Mouse (Mus musculus) mesoderm, embryonic 11.5 days (tissue): ENCODE data around the gene Tmem238l.
A peak's percentile ranks its signal among the peaks of the same experiment; 100 is the strongest.

ENCODE experiments used
- DNase-seq: peaks from one replicate; pipeline ENCODE4 v3.0.0-alpha.2; 2012; ENCODE audit warnings: low read depth, low spot score

Gene Tmem238l

GRCm38 (mm10) chr11:66975606-66976330 lies 19.3 kb downstream of the Tmem238l start:
- no peak for DNase-seq

- no peak for DNase-seq
Observed at GRCm38 (mm10) chr11:66981336-66982115, 25.1 kb downstream of the Tmem238l start.

GRCm38 (mm10) chr11:66982794-66983193 lies 26.4 kb downstream of the Tmem238l start:
- peak; percentile 57 for DNase-seq

- peak; percentile 8 for DNase-seq
Observed at GRCm38 (mm10) chr11:66983422-66984164, 27.2 kb downstream of the Tmem238l start.

GRCm38 (mm10) chr11:66984165-66985135 lies 28.0 kb downstream of the Tmem238l start:
- DNase-seq: peak; percentile 85

- no peak for DNase-seq
Observed at GRCm38 (mm10) chr11:66985136-66985702, 28.8 kb downstream of the Tmem238l start.

- no peak for DNase-seq
Observed at GRCm38 (mm10) chr11:66992150-66992549, 35.7 kb downstream of the Tmem238l start.

GRCm38 (mm10) chr11:66993674-66994073 lies 37.2 kb downstream of the Tmem238l start:
- no peak for DNase-seq

GRCm38 (mm10) chr11:66996446-66996845 lies 40.0 kb downstream of the Tmem238l start:
- no peak for DNase-seq

- DNase-seq: no peak
Observed at GRCm38 (mm10) chr11:66998467-66999403, 42.3 kb downstream of the Tmem238l start.

- no peak for DNase-seq
Observed at GRCm38 (mm10) chr11:67000671-67001070, 44.2 kb downstream of the Tmem238l start.

- peak; percentile 52 for DNase-seq
Observed at GRCm38 (mm10) chr11:67001717-67002116, 45.3 kb downstream of the Tmem238l start.

- no peak for DNase-seq
Observed at GRCm38 (mm10) chr11:67002911-67003310, 46.5 kb downstream of the Tmem238l start.

GRCm38 (mm10) chr11:67007961-67008360 lies 51.5 kb downstream of the Tmem238l start:
- no peak for DNase-seq

GRCm38 (mm10) chr11:67008528-67008927 lies 52.1 kb downstream of the Tmem238l start:
- DNase-seq: no peak

GRCm38 (mm10) chr11:67010430-67010829 lies 54.0 kb downstream of the Tmem238l start:
- DNase-seq: peak; percentile 31

- DNase-seq: peak; percentile 9
Observed at GRCm38 (mm10) chr11:67011635-67012034, 55.2 kb downstream of the Tmem238l start.
